Mouse (Mus musculus) cerebellum, adult 11 months (tissue): ENCODE data around the gene Cwh43.
A peak's percentile ranks its signal among the peaks of the same experiment; 100 is the strongest.

Experiments
- DNase-seq: peaks from one replicate; pipeline ENCODE4 v3.0.0; 2022

Cwh43 gene

GRCm38 (mm10) chr5:73401341-73401740 is 4.5 kb upstream of the Cwh43 start:
- DNase-seq = no peak

- no peak for DNase-seq
Observed at GRCm38 (mm10) chr5:73402911-73403310, 3.0 kb upstream of the Cwh43 start.

GRCm38 (mm10) chr5:73403311-73404068 is 2.4 kb upstream of the Cwh43 start:
- no peak for DNase-seq

- no peak for DNase-seq
Observed at GRCm38 (mm10) chr5:73404790-73405189, 1.1 kb upstream of the Cwh43 start.

- DNase-seq = no peak
Observed at GRCm38 (mm10) chr5:73406861-73407260, 986 bp downstream of the Cwh43 start.

- DNase-seq = no peak
Observed at GRCm38 (mm10) chr5:73409970-73410369, 4.1 kb downstream of the Cwh43 start.

GRCm38 (mm10) chr5:73411771-73412170 is 5.9 kb downstream of the Cwh43 start:
- no peak for DNase-seq

- no peak for DNase-seq
Observed at GRCm38 (mm10) chr5:73414172-73414571, 8.3 kb downstream of the Cwh43 start.

- DNase-seq = no peak
Observed at GRCm38 (mm10) chr5:73419045-73419695, 13.3 kb downstream of the Cwh43 start.

- no peak for DNase-seq
Observed at GRCm38 (mm10) chr5:73426824-73427223, 20.9 kb downstream of the Cwh43 start.

GRCm38 (mm10) chr5:73431581-73431980 is 25.7 kb downstream of the Cwh43 start:
- peak; percentile 60 for DNase-seq

GRCm38 (mm10) chr5:73432805-73433204 is 26.9 kb downstream of the Cwh43 start:
- DNase-seq = no peak

GRCm38 (mm10) chr5:73434764-73435163 is 28.9 kb downstream of the Cwh43 start:
- DNase-seq = no peak

- no peak for DNase-seq
Observed at GRCm38 (mm10) chr5:73442176-73442575, 36.3 kb downstream of the Cwh43 start.

- no peak for DNase-seq
Observed at GRCm38 (mm10) chr5:73450276-73450675, 44.4 kb downstream of the Cwh43 start.

GRCm38 (mm10) chr5:73454502-73455306 is 48.8 kb downstream of the Cwh43 start:
- DNase-seq = no peak

- DNase-seq = no peak
Observed at GRCm38 (mm10) chr5:73455307-73455687, 49.4 kb downstream of the Cwh43 start.

- DNase-seq = no peak
Observed at GRCm38 (mm10) chr5:73468462-73469433, 62.9 kb downstream of the Cwh43 start.

GRCm38 (mm10) chr5:73474412-73475405 is 68.8 kb downstream of the Cwh43 start:
- no peak for DNase-seq

GRCm38 (mm10) chr5:73480700-73481099 is 74.8 kb downstream of the Cwh43 start, which contains the start of gene Dcun1d4:
Dcun1d4 (plus strand) TSS chr5:73481000.
- DNase-seq = no peak

GRCm38 (mm10) chr5:73481401-73481800 is 75.5 kb downstream of the Cwh43 start:
- DNase-seq = no peak
